9 mouse cellular contexts compared by ENCODE assay signal in genomic region chr9:95667836-95668235, GRCm38 (mm10). TPM values are rescaled to one million over a fixed set of nuclear protein-coding genes. Genes with fewer than 3 reads are reported as not detected.
DNase-seq lines count a peak whose midpoint lies in the region; ATAC-seq and TF ChIP-seq lines count a peak whose summit lies in the region.
"Had no signal": no experiment of that assay in that cellular context is flagged by ENCODE, and none has a peak within 500 bp of the region (broad histone marks: within the 10 kb centered on the region; RNA-seq: fewer than 3 reads in every experiment).

No protein-coding gene starts in this region.

- H3K4me2 ChIP-seq in liver, embryonic 12.5 days, result no peak overlapping the region

- no peak overlapping the region for H3K9ac ChIP-seq in liver, embryonic 12.5 days

- no peak overlapping the region for H3K4me3 ChIP-seq in cerebellum, adult 2 months (replicated peaks; ENCODE audit: insufficient read depth, low read depth, low read length)
- H3K4me3 ChIP-seq in liver, embryonic 12.5 days, result no peak overlapping the region

- no peaks in the 10 kb centered on the region for H3K27me3 ChIP-seq in cerebellum, adult 2 months (ENCODE audit: control insufficient read depth, insufficient read depth, low read length)
- H3K27me3 ChIP-seq in liver, embryonic 12.5 days (replicated peaks), result no peaks in the 10 kb centered on the region

- WGBS in cerebellum, adult 2 months, result 9% methylated on average over 9 of the region's 9 CpGs
- 51% methylated on average over 9 of the region's 9 CpGs for WGBS in liver, embryonic 12.5 days (ENCODE audit: insufficient replicate concordance)

- H3K9me3 ChIP-seq in liver, embryonic 12.5 days (replicated peaks), result peaks cover 4% of the 10 kb centered on the region; the same call in 1 of the 2 replicates

- H3K27ac ChIP-seq in cerebellum, adult 2 months (ENCODE audit: insufficient read depth, low read length), result no peak overlapping the region
- no peak overlapping the region for H3K27ac ChIP-seq in liver, embryonic 12.5 days
- H3K27ac ChIP-seq: kidney, postnatal 0 days had no signal

- no peak for TF ChIP-seq CTCF in cerebellum, adult 2 months (IDR thresholded peaks at IDR 0.05; ENCODE audit: borderline replicate concordance, insufficient read depth, low read depth, low read length)

- no peak for TF ChIP-seq POLR2A in cerebellum, adult 2 months (IDR thresholded peaks at IDR 0.05; ENCODE audit: borderline replicate concordance, insufficient read depth, low read length)

- peak; percentile 80 for DNase-seq in adrenal gland, postnatal 10 days
- no peak for DNase-seq in adrenal gland, adult 18-20 months (ENCODE audit: low spot score in 2 of 2)
- peak; percentile 61 to 70 for DNase-seq in cerebellum, adult 2 months
- DNase-seq in gastrocnemius, postnatal 25 days, result peak; percentile 49
- peak; percentile 47 to 75 for DNase-seq in kidney, postnatal 25 days
- peak; percentile 63 for DNase-seq in lung, postnatal 14 days
- DNase-seq in spleen, postnatal 36 days (ENCODE audit: low spot score in 2 of 2), result no peak

- no peak for ATAC-seq in liver, embryonic 12.5 days

- peaks cover 11% of the 10 kb centered on the region; the same call in 1 of the 2 replicates for H3K36me3 ChIP-seq in liver, embryonic 12.5 days

- no peaks in the 10 kb centered on the region; the same call in 1 of the 2 replicates for H3K4me1 ChIP-seq in cerebellum, adult 2 months (ENCODE audit: control insufficient read depth, insufficient read depth, low read length)
- H3K4me1 ChIP-seq in liver, embryonic 12.5 days, result no peaks in the 10 kb centered on the region

RNA-seq across cellular contexts. Expression of gene Pcolce2, which starts 30.4 kb away (rescaled TPM):
- 1 to 10 TPM; 4.7 to 5.1 TPM for total RNA-seq in adrenal gland, postnatal 10 days (2021)
- 1 to 10 TPM; 2.6 to 8.6 TPM for total RNA-seq in adrenal gland, adult 18-20 months (2021)
- 3.4 and 4.5 TPM in 2 replicates for polyA plus RNA-seq in cerebellum, adult 2 months (2012; rRNA removed)
- total RNA-seq in gastrocnemius, postnatal 25 days (2021), result 10 to 100 TPM in 1 of 2 experiments, 1 to 10 TPM in 1; 3.4 to 10.3 TPM
- 10.1 and 12.1 TPM in 2 replicates for polyA plus RNA-seq in liver, embryonic 12.5 days (2016; fragmentation: Nextera tagmentation; extraction: Ambion mirVana)

Comparison
In these comparisons a context has a peak if more than half of its experiments do, and no peak if none do; other contexts are left out.
1. DNase-seq: peak in adrenal gland, postnatal 10 days (single experiment), cerebellum, adult 2 months (2 of 2), gastrocnemius, postnatal 25 days (single experiment), kidney, postnatal 25 days (2 of 2) and lung, postnatal 14 days (single experiment); none in adrenal gland, adult 18-20 months (0 of 2) and spleen, postnatal 36 days (0 of 2).